Mouse (Mus musculus): Measurements from ENCODE around the gene Iqca. TPM values are rescaled to one million over a fixed set of nuclear protein-coding genes. Genes with fewer than 3 reads are reported as not detected.

Iqca gene
- polyA plus RNA-seq, 1 experiment from 2014 or later, result 0.27 TPM

GRCm38 (mm10) chr1:90086461-90086860 lies 66.7 kb downstream of the Iqca start:
- peak overlapping the region; percentile 60 for H3K27ac ChIP-seq

DNA sequence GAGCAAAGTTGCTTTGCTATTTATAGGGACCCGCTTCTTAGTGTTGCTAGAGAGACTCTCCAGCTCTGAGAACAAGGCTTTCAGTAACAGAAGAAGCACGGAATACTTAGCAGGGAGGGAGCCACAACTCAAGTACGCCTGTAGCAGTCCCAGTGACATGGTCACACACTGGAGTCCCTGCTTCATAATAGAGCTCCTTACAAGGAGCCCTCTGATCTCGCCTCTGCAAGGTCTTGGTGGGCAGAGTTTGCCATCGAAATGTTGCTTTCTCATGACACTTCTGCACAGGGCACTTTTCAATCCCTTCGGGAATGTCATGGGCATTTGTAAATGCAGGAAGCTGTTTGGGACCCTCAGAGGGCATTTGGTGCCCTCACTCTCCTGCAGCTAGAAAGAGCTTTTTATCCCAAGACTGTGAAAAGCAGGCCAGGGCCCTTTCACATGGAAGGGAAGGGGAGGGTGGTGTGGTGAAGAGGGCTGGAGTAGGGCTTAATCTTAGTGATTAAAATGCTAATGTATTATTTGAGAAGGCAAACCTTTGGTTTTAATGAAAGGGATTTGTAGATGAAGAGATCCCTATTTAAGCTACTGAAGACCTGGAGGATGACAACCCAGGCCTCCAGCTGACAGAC lies 67.6 kb downstream of the Iqca start:
- Histone ChIP-seq H3K27ac (peak overlapping the region; percentile 60; the same call in 1 of the 2 replicates), H3K27me3 (ENCODE audit: poor library complexity, severe bottlenecking) (no peaks in the 10 kb centered on the region), H3K9me3 (no peaks in the 10 kb centered on the region), H3K36me3 (replicated peaks) (no peaks in the 10 kb centered on the region), H3K4me3 (no peak overlapping the region), H3K4me1 (peaks cover 25% of the 10 kb centered on the region)
- no peak for DNase-seq (ENCODE audit: extremely low spot score, low spot score)
- 44% methylated on average over 6 of the region's 6 CpGs for WGBS

More at GRCm38 (mm10) chr1:90086461-90086860, 66.7 kb downstream of the Iqca start:
- no peak for DNase-seq (ENCODE audit: extremely low spot score, low spot score)
- Histone ChIP-seq H3K36me3 (replicated peaks) (no peaks in the 10 kb centered on the region), H3K27me3 (ENCODE audit: poor library complexity, severe bottlenecking) (no peaks in the 10 kb centered on the region), H3K4me1 (peaks cover 25% of the 10 kb centered on the region), H3K9me3 (no peaks in the 10 kb centered on the region), H3K4me3 (no peak overlapping the region)
- 76% methylated on average over 10 of the region's 10 CpGs for WGBS

DNA sequence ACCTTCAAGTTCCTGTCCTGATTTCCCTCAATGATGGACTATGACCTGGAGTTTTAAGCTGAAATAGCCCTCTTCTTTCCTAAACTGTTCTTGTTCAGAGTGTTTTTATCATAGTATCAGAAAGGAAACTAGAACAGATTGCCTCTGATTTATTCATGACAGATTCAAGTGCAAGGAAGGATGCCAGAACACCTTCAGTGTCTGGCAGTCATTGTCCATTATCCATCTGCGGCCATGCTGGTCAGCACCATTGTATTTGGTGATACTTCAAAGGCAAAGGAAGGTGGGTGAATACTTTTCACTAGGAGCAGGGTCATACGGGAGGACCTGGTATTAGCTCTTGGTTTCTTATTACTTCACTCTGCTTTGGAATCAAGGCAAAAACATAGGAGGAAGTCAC lies 76.9 kb downstream of the Iqca start:
- Histone ChIP-seq H3K4me3 (no peak overlapping the region), H3K27me3 (ENCODE audit: poor library complexity, severe bottlenecking) (no peaks in the 10 kb centered on the region), H3K27ac (no peak overlapping the region), H3K36me3 (replicated peaks) (no peaks in the 10 kb centered on the region), H3K4me1 (0 out of 2 replicates have a peak, but pooled peaks cover 4% of the 10 kb centered on the region), H3K9me3 (no peaks in the 10 kb centered on the region; the same call in 1 of the 2 replicates)
- no peak for DNase-seq (ENCODE audit: extremely low spot score, low spot score)
- WGBS, result 86% methylated on average over 2 of the region's 2 CpGs

DNA sequence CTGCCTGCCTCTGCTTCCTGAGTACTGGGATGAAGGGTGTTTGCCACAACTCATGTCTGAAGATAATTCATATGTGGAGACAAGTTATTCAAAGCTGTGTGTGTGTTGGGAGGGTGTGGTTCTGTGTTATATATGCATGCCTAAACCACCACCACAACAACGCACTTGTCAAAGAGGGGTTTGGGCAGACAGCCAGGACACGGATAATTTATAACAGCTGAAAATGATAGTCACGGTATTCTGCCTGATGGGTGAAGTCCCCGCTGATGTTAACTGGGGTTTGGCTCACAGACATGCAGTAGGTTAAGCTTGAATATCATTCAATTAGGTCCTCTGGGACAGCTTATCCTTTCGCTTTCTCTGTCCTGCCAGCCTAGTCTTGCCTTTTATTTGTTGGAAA lies 78.4 kb downstream of the Iqca start:
- H3K27ac ChIP-seq, result no peak overlapping the region
- H3K4me3 ChIP-seq, result no peak overlapping the region
- no peak for DNase-seq (ENCODE audit: extremely low spot score, low spot score)
- H3K27me3 ChIP-seq (ENCODE audit: poor library complexity, severe bottlenecking), result no peaks in the 10 kb centered on the region
- 86% methylated on average over 5 of the region's 5 CpGs for WGBS
- 0 out of 2 replicates have a peak, but pooled peaks cover 4% of the 10 kb centered on the region for H3K4me1 ChIP-seq
- no peaks in the 10 kb centered on the region; the same call in 1 of the 2 replicates for H3K9me3 ChIP-seq
- H3K36me3 ChIP-seq (replicated peaks), result no peaks in the 10 kb centered on the region

- H3K4me1 ChIP-seq, result peaks cover 6% of the 10 kb centered on the region
- H3K27ac ChIP-seq, result no peak overlapping the region
- H3K4me3 ChIP-seq, result no peak overlapping the region
- H3K9me3 ChIP-seq, result no peaks in the 10 kb centered on the region; the same call in 1 of the 2 replicates
- DNase-seq (ENCODE audit: extremely low spot score, low spot score), result no peak
- 89% methylated on average over 13 of the region's 13 CpGs for WGBS
- H3K27me3 ChIP-seq (ENCODE audit: poor library complexity, severe bottlenecking), result 0 out of 2 replicates have a peak, but pooled peaks cover 5% of the 10 kb centered on the region
- H3K36me3 ChIP-seq (replicated peaks), result no peaks in the 10 kb centered on the region
Observed at GRCm38 (mm10) chr1:90071812-90072580, 81.2 kb downstream of the Iqca start.

DNA sequence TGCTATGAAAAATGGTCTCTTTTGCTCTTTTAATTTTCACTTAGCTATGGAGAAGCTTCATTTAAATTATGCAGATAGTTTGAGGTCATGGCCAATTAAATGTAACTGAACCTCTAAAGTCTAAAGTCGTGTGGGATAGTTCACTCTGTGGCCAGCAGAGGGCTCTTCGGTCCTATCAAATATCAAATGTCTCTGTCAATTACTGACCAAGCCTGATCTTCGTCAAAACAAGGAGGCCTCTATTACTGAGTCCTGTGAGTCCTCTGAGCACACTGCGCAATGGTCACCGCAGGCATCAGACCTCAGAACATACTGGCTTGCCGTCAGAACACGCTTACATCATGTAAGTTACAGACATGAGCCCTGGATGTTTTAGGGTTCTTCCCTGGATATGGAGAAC lies 92.6 kb downstream of the Iqca start:
- Histone ChIP-seq H3K27me3 (ENCODE audit: poor library complexity, severe bottlenecking) (peaks cover 10% of the 10 kb centered on the region; the same call in 1 of the 2 replicates), H3K27ac (no peak overlapping the region), H3K36me3 (replicated peaks) (no peaks in the 10 kb centered on the region), H3K4me1 (peaks cover 9% of the 10 kb centered on the region), H3K9me3 (no peaks in the 10 kb centered on the region), H3K4me3 (no peak overlapping the region)
- 24% methylated on average over 7 of the region's 7 CpGs for WGBS
- peak; percentile 53 for DNase-seq (ENCODE audit: extremely low spot score, low spot score)

DNA sequence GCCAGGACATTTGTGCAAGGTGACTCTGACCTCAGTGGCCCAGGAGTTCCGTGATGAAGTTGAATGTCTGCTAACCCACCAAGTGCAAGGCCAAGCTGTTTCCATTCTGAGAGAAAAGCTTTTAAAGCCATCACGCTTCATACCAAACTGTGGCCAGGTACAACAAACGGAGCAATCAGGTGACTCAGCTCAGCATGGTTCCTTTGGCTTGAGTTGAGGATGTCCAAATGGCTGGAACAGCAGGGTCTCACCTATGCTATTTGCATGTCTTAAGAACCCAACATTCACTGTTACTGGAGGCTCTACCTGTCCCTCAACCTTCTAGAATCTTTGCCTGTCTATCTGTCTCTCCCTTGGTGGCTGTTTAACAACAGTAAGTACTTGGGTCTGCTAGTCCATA lies 93.1 kb downstream of the Iqca start:
- H3K27me3 ChIP-seq (ENCODE audit: poor library complexity, severe bottlenecking), result peaks cover 10% of the 10 kb centered on the region; the same call in 1 of the 2 replicates
- WGBS, result 53% methylated on average over 3 of the region's 3 CpGs
- no peak for DNase-seq (ENCODE audit: extremely low spot score, low spot score)

DNA sequence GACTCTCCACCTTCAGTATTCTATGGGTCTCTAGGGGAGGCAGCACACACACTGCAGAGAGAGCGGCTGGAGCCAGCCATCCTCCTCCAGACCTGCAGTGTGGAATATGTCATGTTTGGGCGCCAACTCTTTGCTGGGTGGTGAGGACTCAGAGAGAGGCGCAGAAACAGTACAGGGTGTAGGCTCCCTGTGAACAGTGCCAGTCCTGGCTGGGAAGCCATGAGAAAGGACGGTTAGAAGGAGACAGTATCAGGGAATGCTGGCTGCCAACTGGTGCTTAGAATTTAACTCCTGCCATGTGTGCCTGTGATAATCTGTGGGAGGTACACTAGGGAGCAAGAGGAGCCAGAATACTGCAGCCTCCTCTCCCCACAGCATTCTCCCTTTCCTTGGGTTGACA lies 98.2 kb downstream of the Iqca start:
- H3K27ac ChIP-seq, result no peak overlapping the region
- no peaks in the 10 kb centered on the region for H3K9me3 ChIP-seq
- H3K4me3 ChIP-seq, result no peak overlapping the region
- no peak for DNase-seq (ENCODE audit: extremely low spot score, low spot score)
- H3K27me3 ChIP-seq (ENCODE audit: poor library complexity, severe bottlenecking), result peaks cover 13% of the 10 kb centered on the region; the same call in 1 of the 2 replicates
- H3K4me1 ChIP-seq, result peaks cover 20% of the 10 kb centered on the region
- H3K36me3 ChIP-seq (replicated peaks), result no peaks in the 10 kb centered on the region
- WGBS, result 94% methylated on average over 4 of the region's 4 CpGs

More for the DNA sequence above, 93.1 kb downstream of the Iqca start:
- H3K9me3 ChIP-seq, result no peaks in the 10 kb centered on the region
- H3K4me1 ChIP-seq, result peaks cover 9% of the 10 kb centered on the region
- no peak overlapping the region for H3K27ac ChIP-seq
- no peaks in the 10 kb centered on the region for H3K36me3 ChIP-seq (replicated peaks)
- H3K4me3 ChIP-seq, result no peak overlapping the region

DNA sequence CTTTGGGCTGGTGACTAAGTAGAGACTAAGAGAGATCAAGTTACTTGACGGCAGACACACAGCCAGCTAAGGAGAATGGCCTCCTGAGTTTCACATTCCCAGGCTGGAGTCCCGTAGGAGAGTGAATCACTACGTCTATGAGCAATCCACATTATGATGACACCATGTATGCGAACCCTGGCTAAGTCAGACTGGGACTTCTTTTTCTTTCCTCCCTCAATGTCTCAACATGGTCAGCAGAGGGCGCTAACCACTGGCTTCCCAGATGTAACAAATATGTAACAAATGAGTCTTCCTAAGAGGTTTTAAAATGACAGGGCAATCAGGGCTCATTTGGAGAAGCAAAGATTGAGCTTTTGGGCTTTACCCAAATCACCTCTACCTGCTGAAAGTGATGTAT lies 101.9 kb downstream of the Iqca start:
- H3K27me3 ChIP-seq (ENCODE audit: poor library complexity, severe bottlenecking), result peaks cover 18% of the 10 kb centered on the region
- no peak overlapping the region for H3K4me3 ChIP-seq
- 41% methylated on average over 5 of the region's 5 CpGs for WGBS
- no peak overlapping the region for H3K27ac ChIP-seq
- H3K9me3 ChIP-seq, result no peaks in the 10 kb centered on the region
- DNase-seq (ENCODE audit: extremely low spot score, low spot score), result peak; percentile 53
- H3K4me1 ChIP-seq, result peaks cover 25% of the 10 kb centered on the region
- no peaks in the 10 kb centered on the region for H3K36me3 ChIP-seq (replicated peaks)

GRCm38 (mm10) chr1:90050046-90050739 lies 103.0 kb downstream of the Iqca start:
- Histone ChIP-seq H3K4me3 (no peak overlapping the region), H3K4me1 (peaks cover 25% of the 10 kb centered on the region), H3K27ac (0 out of 2 replicates have a peak overlapping the region, but pooled peaks have one; percentile 44)

GRCm38 (mm10) chr1:90028305-90028704 lies 124.9 kb downstream of the Iqca start:
- WGBS, result 65% methylated on average over 2 of the region's 2 CpGs

More at GRCm38 (mm10) chr1:90050046-90050739, 103.0 kb downstream of the Iqca start:
- H3K9me3 ChIP-seq, result no peaks in the 10 kb centered on the region
- H3K36me3 ChIP-seq (replicated peaks), result no peaks in the 10 kb centered on the region
- 74% methylated on average over 20 of the region's 20 CpGs for WGBS
- no peak for DNase-seq (ENCODE audit: extremely low spot score, low spot score)
- H3K27me3 ChIP-seq (ENCODE audit: poor library complexity, severe bottlenecking), result peaks cover 18% of the 10 kb centered on the region

GRCm38 (mm10) chr1:90026945-90027344 lies 126.3 kb downstream of the Iqca start:
- DNase-seq (ENCODE audit: extremely low spot score, low spot score), result no peak
- Histone ChIP-seq H3K9me3 (no peaks in the 10 kb centered on the region), H3K4me1 (0 out of 2 replicates have a peak, but pooled peaks cover 3% of the 10 kb centered on the region), H3K27ac (no peak overlapping the region), H3K36me3 (replicated peaks) (no peaks in the 10 kb centered on the region), H3K4me3 (no peak overlapping the region), H3K27me3 (ENCODE audit: poor library complexity, severe bottlenecking) (peaks cover 7% of the 10 kb centered on the region)
- 22% methylated on average over 3 of the region's 3 CpGs for WGBS

More at GRCm38 (mm10) chr1:90028305-90028704, 124.9 kb downstream of the Iqca start:
- peaks cover 7% of the 10 kb centered on the region for H3K27me3 ChIP-seq (ENCODE audit: poor library complexity, severe bottlenecking)
- no peak for DNase-seq (ENCODE audit: extremely low spot score, low spot score)
- 0 out of 2 replicates have a peak, but pooled peaks cover 3% of the 10 kb centered on the region for H3K4me1 ChIP-seq
- H3K4me3 ChIP-seq, result no peak overlapping the region
- H3K9me3 ChIP-seq, result no peaks in the 10 kb centered on the region
- no peaks in the 10 kb centered on the region for H3K36me3 ChIP-seq (replicated peaks)
- H3K27ac ChIP-seq, result no peak overlapping the region
